ENCODE assay signal across 8 mouse cellular contexts in the genomic region with DNA sequence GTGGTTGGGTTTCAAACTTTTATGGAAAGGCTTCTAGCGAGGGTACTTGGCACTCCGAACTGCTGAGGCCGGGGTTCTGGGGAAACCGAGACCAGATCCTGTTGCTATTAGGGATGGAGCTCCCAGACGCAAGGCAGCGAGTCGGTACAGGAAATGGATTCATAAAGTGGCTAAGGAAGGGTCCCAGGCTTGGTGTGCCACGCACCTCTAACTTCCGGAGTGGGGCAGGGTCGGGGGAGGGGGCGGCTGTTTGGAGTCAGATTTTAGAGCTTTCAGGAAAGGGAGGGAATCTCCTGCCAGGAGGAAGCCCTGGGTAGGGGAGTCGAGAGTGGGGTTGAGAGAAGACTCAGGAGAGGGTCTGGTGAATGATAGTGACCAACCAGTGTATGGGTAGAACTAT. TPM values are rescaled to one million over a fixed set of nuclear protein-coding genes. Genes with fewer than 3 reads are reported as not detected.
A peak's percentile ranks its signal among the peaks of the same experiment; 100 is the strongest.
DNase-seq lines count a peak whose midpoint lies in the region; ATAC-seq and TF ChIP-seq lines count a peak whose summit lies in the region.

No protein-coding gene starts in this region.

- H3K9ac ChIP-seq in CH12.LX (ENCODE audit: insufficient read depth, low read depth): peak overlapping the region; percentile 68
- H3K9ac ChIP-seq in forebrain, embryonic 15.5 days (replicated peaks): peak overlapping the region; percentile 47
- H3K9ac ChIP-seq in liver, postnatal 0 days (replicated peaks): peak overlapping the region; percentile 81

- no peak overlapping the region for H3K27ac ChIP-seq in CH12.LX (ENCODE audit: insufficient read depth, low read depth)
- no peak overlapping the region for H3K27ac ChIP-seq in forebrain, embryonic 15.5 days (replicated peaks)
- H3K27ac ChIP-seq in liver, postnatal 0 days (ENCODE audit: low read depth): peak overlapping the region; percentile 82

- no peak for TF ChIP-seq POLR2A in CH12.LX (IDR thresholded peaks at IDR 0.05; ENCODE audit: low read depth, low read length)

- peaks cover 23% of the 10 kb centered on the region for H3K79me2 ChIP-seq in CH12.LX (replicated peaks; ENCODE audit: control insufficient read depth, extremely low read depth, insufficient read depth, poor library complexity, severe bottlenecking)

- in situ Hi-C loops in CH12.LX (cut with MboI; ENCODE audit: low pct_ligation_motif_present, low pct_unique_long_range_greater_than_20kb, low sequenced_read_pairs): no loop called here

- TF ChIP-seq EP300 in CH12.LX (IDR thresholded peaks at IDR 0.05; ENCODE audit: low read length): no peak
- TF ChIP-seq EP300 in liver, postnatal 0 days (IDR thresholded peaks at IDR 0.05; ENCODE audit: low read depth): no peak

- DNase-seq in 3134 (ENCODE audit: extremely low read depth, insufficient read length, low spot score) (peak; percentile 19), CH12.LX (ENCODE audit: extremely low read depth) (peak; percentile 22)
- DNase-seq in liver, postnatal 0 days: no peak
- no peak for DNase-seq in urinary bladder, postnatal 25 days (ENCODE audit: low spot score)
- no peak for DNase-seq in right cerebral cortex, postnatal 4 days
- DNase-seq in left cerebral cortex, adult 18-20 months (ENCODE audit: low spot score in 2 of 2): no peak
- no peak for DNase-seq in layer of hippocampus, adult 18-20 months (ENCODE audit: low spot score in 2 of 2)

- no peaks in the 10 kb centered on the region for H3K9me3 ChIP-seq in CH12.LX (replicated peaks; ENCODE audit: low read length)
- no peaks in the 10 kb centered on the region for H3K9me3 ChIP-seq in forebrain, embryonic 15.5 days
- no peaks in the 10 kb centered on the region for H3K9me3 ChIP-seq in liver, postnatal 0 days (ENCODE audit: low read length)

- ATAC-seq in forebrain, embryonic 15.5 days (replicated peaks): no peak
- ATAC-seq in liver, postnatal 0 days: no peak

- H3K4me2 ChIP-seq in CH12.LX (ENCODE audit: insufficient read depth, low read depth, poor library complexity, severe bottlenecking): peak overlapping the region; percentile 57
- H3K4me2 ChIP-seq in forebrain, embryonic 15.5 days (replicated peaks): peak overlapping the region; percentile 81
- H3K4me2 ChIP-seq in liver, postnatal 0 days (ENCODE audit: low read depth, low read length): peak overlapping the region; percentile 87

- peaks cover 11 to 51% of the 10 kb centered on the region in 2 experiments for H3K4me1 ChIP-seq in CH12.LX (ENCODE audit: control insufficient read depth in 1 of 2, insufficient read depth in 2 of 2)
- H3K4me1 ChIP-seq in forebrain, embryonic 15.5 days: peaks cover 43% of the 10 kb centered on the region
- peaks cover 20% of the 10 kb centered on the region for H3K4me1 ChIP-seq in liver, postnatal 0 days (ENCODE audit: insufficient read depth)

- dilution Hi-C loops in CH12.LX (cut with MboI; ENCODE audit: extremely low pct_ligation_motif_present, extremely low pct_unique_long_range_greater_than_20kb, low sequenced_read_pairs): no loop called here

- TF ChIP-seq CTCF in CH12.LX (conservative IDR thresholded peaks at IDR 0.05 in 1 of 2, IDR thresholded peaks at IDR 0.05 in 1 of 2; ENCODE audit: low read depth in 2 of 2, low read length in 2 of 2): no peak
- TF ChIP-seq CTCF in liver, postnatal 0 days (IDR thresholded peaks at IDR 0.05; ENCODE audit: low read depth): no peak

- no peaks in the 10 kb centered on the region for H3K27me3 ChIP-seq in CH12.LX (replicated peaks)
- no peaks in the 10 kb centered on the region for H3K27me3 ChIP-seq in forebrain, embryonic 15.5 days
- H3K27me3 ChIP-seq in liver, postnatal 0 days (ENCODE audit: insufficient read depth, low read length): no peaks in the 10 kb centered on the region

- no peak for TF ChIP-seq RAD21 in CH12.LX (IDR thresholded peaks at IDR 0.05; ENCODE audit: low read depth, low read length)

- peak overlapping the region; percentile 59 to 81 (median 74) for H3K4me3 ChIP-seq in CH12.LX (replicated peaks in 1 of 3; ENCODE audit: low read depth in 2 of 3, low read length in 2 of 3, poor library complexity in 1 of 3)
- H3K4me3 ChIP-seq in forebrain, embryonic 15.5 days: peak overlapping the region; percentile 74
- H3K4me3 ChIP-seq in liver, postnatal 0 days (ENCODE audit: low read depth, low read length): peak overlapping the region; percentile 72

- peaks cover 30 to 55% of the 10 kb centered on the region in 2 experiments for H3K36me3 ChIP-seq in CH12.LX (replicated peaks in 1 of 2; ENCODE audit: control insufficient read depth in 1 of 2, insufficient read depth in 1 of 2, low read length in 1 of 2)
- H3K36me3 ChIP-seq in forebrain, embryonic 15.5 days: peaks cover 6% of the 10 kb centered on the region
- peaks cover 38% of the 10 kb centered on the region for H3K36me3 ChIP-seq in liver, postnatal 0 days (replicated peaks; ENCODE audit: insufficient read depth, low read length)

- under 1% methylated on average over 12 of the region's 12 CpGs for WGBS in forebrain, embryonic 15.5 days
- 2% methylated on average over 12 of the region's 12 CpGs for WGBS in liver, postnatal 0 days (ENCODE audit: insufficient replicate concordance)

TF ChIP-seq in CH12.LX, 34 proteins besides CTCF, POLR2A, EP300 and RAD21:
- TF ChIP-seq SMC3 (IDR thresholded peaks at IDR 0.05; ENCODE audit: low read depth, low read length) (no peak), SIN3A (IDR thresholded peaks at IDR 0.05; ENCODE audit: low read length) (no peak), POLR2AphosphoS2 (IDR thresholded peaks at IDR 0.05; ENCODE audit: low read depth, low read length) (no peak), NRF1 (IDR thresholded peaks at IDR 0.05; ENCODE audit: low read depth, low read length) (no peak), RCOR1 (conservative IDR thresholded peaks at IDR 0.05; ENCODE audit: low read depth, low read length) (no peak), ELF1 (IDR thresholded peaks at IDR 0.05; ENCODE audit: low read depth, low read length) (peak; percentile 13; the same call in 1 of the 2 replicates), TBP (conservative IDR thresholded peaks at IDR 0.05; ENCODE audit: low read depth, low read length) (no peak), TCF12 (IDR thresholded peaks at IDR 0.05; ENCODE audit: low read depth, low read length) (peak; percentile 28; the same call in 1 of the 2 replicates), KAT2A (IDR thresholded peaks at IDR 0.05; ENCODE audit: insufficient replicate concordance, low read length) (no peak)

RNA-seq across cellular contexts. Expression of gene Plk1, which starts 0.8 kb away (rescaled TPM):
- total RNA-seq in CH12.LX (2012; rRNA removed) (44.4 and 53.4 TPM in 2 replicates), CH12.LX (2014; rRNA removed) (29.3 and 30.4 TPM in 2 replicates)
- polyA plus RNA-seq in CH12.LX (2012; ENCODE audit: insufficient read length, low read depth): 129 and 144 TPM in 2 replicates
- polyA plus RNA-seq in forebrain, embryonic 15.5 days (2015; fragmentation: Nextera tagmentation; extraction: Ambion mirVana): 50.9 and 62.2 TPM in 2 replicates
- polyA plus RNA-seq in liver, postnatal 0 days (2015; fragmentation: Nextera tagmentation; extraction: Ambion mirVana): 35.9 and 43.4 TPM in 2 replicates
- total RNA-seq in left cerebral cortex, adult 18-20 months (2021): 1 to 10 TPM; 1.0 to 1.4 TPM
- 1 to 10 TPM; 1.4 to 1.9 TPM for total RNA-seq in layer of hippocampus, adult 18-20 months (2021)

RNA-seq across cellular contexts. Expression of gene Ern2, which starts 26.0 kb away (rescaled TPM):
- total RNA-seq in CH12.LX (2012; rRNA removed) (not detected in 2 replicates), CH12.LX (2014; rRNA removed) (not detected in 2 replicates)
- polyA plus RNA-seq in CH12.LX (2012; ENCODE audit: insufficient read length, low read depth): not detected in 2 replicates
- 0.47 and 0.97 TPM in 2 replicates for polyA plus RNA-seq in forebrain, embryonic 15.5 days (2015; fragmentation: Nextera tagmentation; extraction: Ambion mirVana)
- polyA plus RNA-seq in liver, postnatal 0 days (2015; fragmentation: Nextera tagmentation; extraction: Ambion mirVana): not detected in 2 replicates
- total RNA-seq in left cerebral cortex, adult 18-20 months (2021): under 1 TPM; 0.40 to 0.67 TPM
- 1 to 10 TPM in 1 of 2 experiments, under 1 TPM in 1; 0.36 to 1.1 TPM for total RNA-seq in layer of hippocampus, adult 18-20 months (2021)

RNA-seq across cellular contexts. Expression of gene Dctn5, which starts 27.2 kb away (rescaled TPM):
- total RNA-seq in CH12.LX (2012; rRNA removed): 54.3 and 56.5 TPM in 2 replicates
- 62.7 and 64.6 TPM in 2 replicates for total RNA-seq in CH12.LX (2014; rRNA removed)
- polyA plus RNA-seq in CH12.LX (2012; ENCODE audit: insufficient read length, low read depth): 74.7 and 76.7 TPM in 2 replicates
- polyA plus RNA-seq in forebrain, embryonic 15.5 days (2015; fragmentation: Nextera tagmentation; extraction: Ambion mirVana): 155 and 160 TPM in 2 replicates
- polyA plus RNA-seq in liver, postnatal 0 days (2015; fragmentation: Nextera tagmentation; extraction: Ambion mirVana): 30.5 and 33.1 TPM in 2 replicates
- total RNA-seq in left cerebral cortex, adult 18-20 months (2021): 10 to 100 TPM; 89.5 to 95.1 TPM
- 100 to 1,000 TPM; 104 TPM for total RNA-seq in layer of hippocampus, adult 18-20 months (2021)

RNA-seq across cellular contexts. Expression of gene Palb2, which starts 27.3 kb away (rescaled TPM):
- 11.7 and 14.4 TPM in 2 replicates for total RNA-seq in CH12.LX (2012; rRNA removed)
- 13.6 and 14.0 TPM in 2 replicates for total RNA-seq in CH12.LX (2014; rRNA removed)
- 14.6 and 17.5 TPM in 2 replicates for polyA plus RNA-seq in CH12.LX (2012; ENCODE audit: insufficient read length, low read depth)
- 8.0 and 8.7 TPM in 2 replicates for polyA plus RNA-seq in forebrain, embryonic 15.5 days (2015; fragmentation: Nextera tagmentation; extraction: Ambion mirVana)
- polyA plus RNA-seq in liver, postnatal 0 days (2015; fragmentation: Nextera tagmentation; extraction: Ambion mirVana): 4.5 and 6.5 TPM in 2 replicates
- 1 to 10 TPM; 1.1 to 1.7 TPM for total RNA-seq in left cerebral cortex, adult 18-20 months (2021)
- 1 to 10 TPM; 1.1 to 1.9 TPM for total RNA-seq in layer of hippocampus, adult 18-20 months (2021)

RNA-seq across cellular contexts. Expression of gene Ndufab1, which starts 58.4 kb away (rescaled TPM):
- total RNA-seq in CH12.LX (2012; rRNA removed): 156 and 162 TPM in 2 replicates
- 248 and 268 TPM in 2 replicates for total RNA-seq in CH12.LX (2014; rRNA removed)
- 302 and 366 TPM in 2 replicates for polyA plus RNA-seq in CH12.LX (2012; ENCODE audit: insufficient read length, low read depth)
- polyA plus RNA-seq in forebrain, embryonic 15.5 days (2015; fragmentation: Nextera tagmentation; extraction: Ambion mirVana): 525 and 527 TPM in 2 replicates
- 554 and 564 TPM in 2 replicates for polyA plus RNA-seq in liver, postnatal 0 days (2015; fragmentation: Nextera tagmentation; extraction: Ambion mirVana)
- total RNA-seq in left cerebral cortex, adult 18-20 months (2021): 100 to 1,000 TPM; 290 to 310 TPM
- 100 to 1,000 TPM; 305 to 306 TPM for total RNA-seq in layer of hippocampus, adult 18-20 months (2021)

Comparison
In these comparisons a context has a peak if more than half of its experiments do, and no peak if none do; other contexts are left out.
1. DNase-seq: peak in 3134 (single experiment) and CH12.LX (single experiment); none in liver, postnatal 0 days (single experiment), urinary bladder, postnatal 25 days (single experiment), right cerebral cortex, postnatal 4 days (single experiment), left cerebral cortex, adult 18-20 months (0 of 2) and layer of hippocampus, adult 18-20 months (0 of 2).
2. RNA of gene Plk1, which starts 0.8 kb away (total RNA-seq): 29.3 to 53.4 TPM in CH12.LX; 1.4 to 1.9 TPM in layer of hippocampus, adult 18-20 months and 1.0 to 1.4 TPM in left cerebral cortex, adult 18-20 months; every median in the first group is over 10 times any median in the second.
3. Peak in every context shown above with its lines, with median percentiles within 50 percentile points of each other: H3K4me2 ChIP-seq, H3K4me3 ChIP-seq and H3K9ac ChIP-seq.